Mouse (Mus musculus) embryonic facial prominence, embryonic 11.5 days (tissue): Measurements from ENCODE around the gene Rbms1. TPM values are rescaled to one million over a fixed set of nuclear protein-coding genes. Genes with fewer than 3 reads are reported as not detected.

Experiments
- ATAC-seq: fragments of 200-750 bp; cut with Nextera tagmentation; replicated peaks from 2 replicates; pipeline ENCODE4 v1.8.0; 2017; ENCODE audit warnings: low read depth; ENCODE audit not compliant: insufficient number of reproducible peaks, low FRiP score, low TSS enrichment
- DNase-seq: peaks from one replicate; pipeline ENCODE4 v3.0.0-alpha.2; 2015; ENCODE audit warnings: low spot score
- H3K27ac ChIP-seq: fragments of 300-500 bp; sonication (generic); replicated peaks from 2 replicates; pipeline ENCODE4 v1.5.1; 2014; ENCODE audit warnings: mild to moderate bottlenecking, low read depth, low read length, control low read depth
- H3K27me3 ChIP-seq: fragments of 300-500 bp; sonication (generic); 2 replicates; pipeline ENCODE4 v1.6.1; 2014; ENCODE audit warnings: mild to moderate bottlenecking, low read length, moderate library complexity, mixed read lengths; ENCODE audit not compliant: control insufficient read depth, insufficient read depth
- H3K36me3 ChIP-seq: fragments of 300-500 bp; sonication (generic); replicated peaks from 2 replicates; pipeline ENCODE4 v1.6.1; 2014; ENCODE audit warnings: low read depth, mild to moderate bottlenecking, low read length, moderate library complexity, mixed read lengths; ENCODE audit not compliant: control insufficient read depth, insufficient read depth
- H3K4me1 ChIP-seq: fragments of 300-500 bp; sonication (generic); 2 replicates; pipeline ENCODE4 v1.6.1; 2014; ENCODE audit warnings: low read length, mixed read lengths; ENCODE audit not compliant: control insufficient read depth, insufficient read depth
- H3K4me2 ChIP-seq: fragments of 300-500 bp; sonication (generic); 2 replicates; pipeline ENCODE4 v1.6.1; 2014; ENCODE audit warnings: low read depth, mild to moderate bottlenecking, control low read depth, low read length, moderate library complexity
- H3K4me3 ChIP-seq: fragments of 300-500 bp; sonication (generic); 2 replicates; pipeline ENCODE4 v1.5.1; 2014; ENCODE audit warnings: low read depth, low read length, control low read depth
- H3K9ac ChIP-seq: fragments of 300-500 bp; sonication (generic); replicated peaks from 2 replicates; pipeline ENCODE4 v1.6.1; 2014; ENCODE audit warnings: mild to moderate bottlenecking, control low read depth, low read length
- H3K9me3 ChIP-seq: fragments of 300-500 bp; sonication (generic); replicated peaks from 2 replicates; pipeline ENCODE4 v1.6.1; 2016; ENCODE audit warnings: mild to moderate bottlenecking, low read length, inconsistent platforms, mixed read lengths; ENCODE audit not compliant: control insufficient read depth
- WGBS: fragments of 180-500 bp; shearing (Covaris S2); extraction: QIAGEN DNeasy Blood & Tissue Kit; methylation state at CpG from one replicate; pipeline ENCODE4 v1.1.7; 2014; 5-methylcytosine and 5-hydroxymethylcytosine counted together
- polyA plus RNA-seq: library from polyadenylated mRNA; unstranded; fragments of >200 nt; fragmentation: Nextera tagmentation; extraction: Ambion mirVana; gene quantifications from 2 replicates; pipeline ENCODE4 v1.2.1, GENCODE M21; 2014

The Rbms1 gene
- polyA plus RNA-seq, 1 experiment from 2014 or later: 103 TPM

DNA sequence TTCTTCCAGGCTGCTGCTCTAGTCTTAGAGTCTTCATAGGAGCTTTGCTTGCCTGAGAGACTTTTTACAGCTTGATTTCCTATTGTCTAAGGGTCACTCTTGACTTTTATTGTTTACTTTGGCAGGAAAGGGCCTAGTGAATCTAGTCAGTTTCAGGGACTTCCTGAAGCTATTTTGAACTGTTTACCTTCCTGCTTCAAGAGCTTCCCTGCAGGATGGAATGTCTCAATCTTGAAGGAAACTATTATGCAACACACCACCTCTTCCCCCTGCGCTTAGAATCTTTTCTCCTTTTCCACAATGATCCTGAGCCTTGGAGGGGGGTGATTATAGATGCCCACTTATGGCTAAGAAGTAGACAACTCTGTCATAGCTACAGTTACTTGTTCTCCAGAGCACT is 104.9 kb downstream of the Rbms1 start:
- H3K9me3 ChIP-seq: no peaks in the 10 kb centered on the region
- H3K27ac ChIP-seq: no peak overlapping the region
- no peaks in the 10 kb centered on the region for H3K4me1 ChIP-seq
- H3K27me3 ChIP-seq: no peaks in the 10 kb centered on the region
- 91% methylated on average over 1 of the region's 1 CpGs for WGBS
- ATAC-seq (no peak), DNase-seq (no peak)
- no peaks in the 10 kb centered on the region for H3K36me3 ChIP-seq
- H3K4me2 ChIP-seq: no peak overlapping the region
- H3K4me3 ChIP-seq: no peak overlapping the region
- H3K9ac ChIP-seq: no peak overlapping the region

GRCm38 (mm10) chr2:60856097-60856496 is 106.9 kb downstream of the Rbms1 start:
- H3K4me3 ChIP-seq: no peak overlapping the region

GRCm38 (mm10) chr2:60855006-60855405 is 108.0 kb downstream of the Rbms1 start:
- Histone ChIP-seq H3K36me3 (no peaks in the 10 kb centered on the region), H3K4me3 (no peak overlapping the region), H3K27me3 (no peaks in the 10 kb centered on the region), H3K4me1 (no peaks in the 10 kb centered on the region), H3K4me2 (no peak overlapping the region), H3K9ac (no peak overlapping the region), H3K9me3 (no peaks in the 10 kb centered on the region), H3K27ac (no peak overlapping the region)
- DNase-seq (no peak), ATAC-seq (0 out of 2 replicates have a peak, but pooled peaks have one; percentile 72)
- WGBS: 28% methylated on average over 4 of the region's 4 CpGs

More at GRCm38 (mm10) chr2:60856097-60856496, 106.9 kb downstream of the Rbms1 start:
- no peaks in the 10 kb centered on the region for H3K27me3 ChIP-seq
- H3K4me1 ChIP-seq: no peaks in the 10 kb centered on the region
- DNase-seq (no peak), ATAC-seq (no peak)
- no peaks in the 10 kb centered on the region for H3K9me3 ChIP-seq
- 86% methylated on average over 2 of the region's 2 CpGs for WGBS
- H3K36me3 ChIP-seq: no peaks in the 10 kb centered on the region
- no peak overlapping the region for H3K27ac ChIP-seq
- no peak overlapping the region for H3K4me2 ChIP-seq
- no peak overlapping the region for H3K9ac ChIP-seq

DNA sequence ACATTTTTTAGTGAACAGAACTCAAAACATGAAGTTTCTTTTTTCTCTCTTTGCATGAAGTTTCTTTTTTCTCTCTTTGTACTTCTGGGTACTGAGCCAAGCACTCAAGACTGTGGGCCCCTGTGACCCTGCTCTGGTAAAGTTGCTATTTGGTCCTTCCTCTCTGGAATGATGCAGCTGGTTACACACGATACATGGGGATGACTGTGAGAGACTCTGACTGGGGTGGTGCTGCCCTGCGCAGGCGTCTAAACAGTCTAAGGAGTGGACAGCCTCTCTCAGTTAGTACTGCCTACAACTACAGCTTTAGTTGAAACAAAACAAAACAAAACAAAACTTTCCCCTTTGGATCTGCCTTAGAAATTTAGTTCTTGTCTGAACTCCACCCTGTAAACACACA is 111.1 kb downstream of the Rbms1 start:
- no peaks in the 10 kb centered on the region for H3K9me3 ChIP-seq
- 77% methylated on average over 3 of the region's 3 CpGs for WGBS

DNA sequence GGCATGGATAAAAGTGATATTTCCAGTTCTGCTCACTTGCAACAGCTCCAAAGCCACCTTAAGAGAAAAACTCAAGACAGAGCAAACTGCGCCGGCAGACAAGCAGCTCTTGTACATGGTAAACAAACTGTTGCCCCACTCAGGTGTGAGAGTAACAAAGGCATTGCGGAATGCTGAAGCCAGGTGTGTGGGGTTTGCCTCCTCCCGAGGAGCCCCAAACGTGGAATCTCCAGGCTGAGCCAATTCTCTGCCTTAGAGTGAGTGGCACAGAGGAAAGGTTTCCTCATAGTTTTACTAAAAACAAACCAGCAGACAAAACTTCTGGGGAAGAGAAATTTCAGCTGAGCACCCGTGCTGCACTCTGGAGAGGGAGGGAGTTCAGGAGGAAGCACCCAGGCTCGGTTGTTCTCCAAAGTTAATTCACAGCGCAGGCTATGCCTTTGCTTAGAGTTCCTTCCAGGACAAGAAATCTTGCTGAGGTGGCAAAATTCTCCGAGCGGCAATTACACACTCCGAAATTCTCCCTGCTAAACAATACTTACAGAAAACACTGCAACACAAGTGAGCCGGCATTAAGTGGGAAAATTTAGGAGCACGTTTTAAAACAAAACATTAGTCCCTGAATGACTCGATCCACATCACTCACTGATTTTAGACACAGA is 111.8 kb downstream of the Rbms1 start:
- Histone ChIP-seq H3K9ac (no peak overlapping the region), H3K4me2 (no peak overlapping the region), H3K36me3 (no peaks in the 10 kb centered on the region), H3K27me3 (no peaks in the 10 kb centered on the region), H3K9me3 (no peaks in the 10 kb centered on the region), H3K4me3 (no peak overlapping the region), H3K27ac (no peak overlapping the region; the same call in 1 of the 2 replicates), H3K4me1 (no peaks in the 10 kb centered on the region)
- no peak for ATAC-seq
- DNase-seq: no peak
- 70% methylated on average over 14 of the region's 14 CpGs for WGBS

More for the DNA sequence above, 111.1 kb downstream of the Rbms1 start:
- Histone ChIP-seq H3K27ac (no peak overlapping the region), H3K36me3 (no peaks in the 10 kb centered on the region), H3K4me2 (no peak overlapping the region), H3K4me1 (no peaks in the 10 kb centered on the region), H3K27me3 (no peaks in the 10 kb centered on the region), H3K4me3 (no peak overlapping the region), H3K9ac (no peak overlapping the region)
- ATAC-seq (no peak), DNase-seq (no peak)

- no peak overlapping the region for H3K27ac ChIP-seq
- no peaks in the 10 kb centered on the region for H3K9me3 ChIP-seq
- DNase-seq: no peak
- H3K4me3 ChIP-seq: no peak overlapping the region
- H3K36me3 ChIP-seq: no peaks in the 10 kb centered on the region
- no peak for ATAC-seq
- H3K27me3 ChIP-seq: no peaks in the 10 kb centered on the region
- H3K4me2 ChIP-seq: no peak overlapping the region
- no peak overlapping the region for H3K9ac ChIP-seq
- H3K4me1 ChIP-seq: no peaks in the 10 kb centered on the region
- WGBS: 92% methylated on average over 4 of the region's 4 CpGs
Observed at GRCm38 (mm10) chr2:60848478-60848877, 114.5 kb downstream of the Rbms1 start.

GRCm38 (mm10) chr2:60847984-60848383 is 115.0 kb downstream of the Rbms1 start:
- Histone ChIP-seq H3K27ac (no peak overlapping the region), H3K4me2 (no peak overlapping the region), H3K36me3 (no peaks in the 10 kb centered on the region), H3K4me1 (no peaks in the 10 kb centered on the region; the same call in 1 of the 2 replicates), H3K27me3 (no peaks in the 10 kb centered on the region), H3K4me3 (no peak overlapping the region), H3K9ac (no peak overlapping the region), H3K9me3 (no peaks in the 10 kb centered on the region)
- ATAC-seq (no peak), DNase-seq (no peak)
- 86% methylated on average over 3 of the region's 3 CpGs for WGBS

DNA sequence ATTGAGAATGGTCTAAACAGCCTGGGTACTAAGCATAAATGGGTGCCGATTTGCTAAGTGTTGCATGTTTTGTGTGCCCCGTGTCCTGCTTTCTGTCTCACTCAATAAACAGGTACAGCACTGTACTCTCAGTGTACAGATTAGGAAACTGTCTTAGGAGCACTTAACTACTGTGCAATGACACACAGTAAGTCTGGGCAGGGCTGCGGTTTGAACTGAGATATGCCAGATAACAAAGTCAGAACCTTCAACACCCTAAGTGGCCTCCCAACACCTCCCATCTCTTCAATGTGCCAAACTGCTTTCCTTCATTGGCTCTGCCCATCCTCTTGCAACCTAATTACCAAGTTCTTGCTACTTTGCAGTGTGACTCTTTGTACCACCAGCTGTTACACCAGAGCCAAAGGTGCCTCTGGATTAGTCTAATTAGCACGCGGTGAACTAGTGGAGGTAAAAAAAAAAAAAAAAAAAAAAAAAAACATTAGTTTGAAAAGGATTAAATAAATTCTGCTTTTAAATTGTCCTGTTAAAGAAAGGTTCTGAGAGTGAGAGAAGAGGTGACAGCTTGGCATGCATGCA is 117.6 kb downstream of the Rbms1 start:
- Histone ChIP-seq H3K27me3 (no peaks in the 10 kb centered on the region), H3K27ac (no peak overlapping the region), H3K4me3 (no peak overlapping the region), H3K9me3 (no peaks in the 10 kb centered on the region), H3K4me1 (no peaks in the 10 kb centered on the region; the same call in 1 of the 2 replicates), H3K4me2 (no peak overlapping the region), H3K36me3 (no peaks in the 10 kb centered on the region), H3K9ac (no peak overlapping the region)
- ATAC-seq (no peak), DNase-seq (no peak)
- WGBS: 54% methylated on average over 5 of the region's 5 CpGs
